Mouse (Mus musculus): Measurements from ENCODE around the gene Pde6d.

- TF ChIP-seq POLR2A (IDR thresholded peaks at IDR 0.05; ENCODE audit: low read depth, low read length) (no peak), CTCF (conservative IDR thresholded peaks at IDR 0.05; ENCODE audit: insufficient read depth, insufficient read length, low read depth, low read length) (no peak)
Measured at GRCm38 (mm10) chr1:86504697-86505421, 77.6 kb downstream of the Pde6d start.

All from kidney, adult 2 months (tissue).